9 mouse cellular contexts compared by ENCODE assay signal in the genomic region with DNA sequence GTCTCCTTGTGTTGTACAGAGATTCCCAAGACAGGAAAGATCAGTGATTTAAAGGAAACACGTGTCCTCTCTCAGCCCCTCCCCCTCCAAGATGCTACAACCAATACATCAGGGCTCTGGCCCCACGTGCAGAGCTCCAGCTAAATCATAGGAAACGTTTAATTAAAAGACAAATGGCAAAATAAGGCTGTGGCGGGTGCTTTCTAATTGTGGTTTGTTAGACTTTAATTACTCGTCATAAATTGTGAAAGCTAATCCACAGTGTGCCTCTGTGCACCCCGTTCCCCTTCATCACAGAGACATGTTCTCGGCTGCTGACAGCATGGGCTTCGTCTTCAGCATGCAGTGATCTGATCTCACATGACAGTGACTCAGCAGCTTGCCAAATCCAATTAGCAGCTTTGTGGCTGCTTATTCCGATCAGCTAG.
A peak's percentile ranks its signal among the peaks of the same experiment; 100 is the strongest.
DNase-seq lines count a peak whose midpoint lies in the region; ATAC-seq and TF ChIP-seq lines count a peak whose summit lies in the region.
"Had no signal": no experiment of that assay in that cellular context is flagged by ENCODE, and none has a peak within 500 bp of the region (broad histone marks: within the 10 kb centered on the region; RNA-seq: fewer than 3 reads in every experiment).

No protein-coding gene starts in this region.

- no peak overlapping the region for H3K4me2 ChIP-seq in hindbrain, embryonic 13.5 days
- H3K4me2 ChIP-seq in midbrain, embryonic 15.5 days, result peak overlapping the region; percentile 30

- H3K27ac ChIP-seq in hindbrain, embryonic 13.5 days, result peak overlapping the region; percentile 40
- peak overlapping the region; percentile 36 for H3K27ac ChIP-seq in midbrain, embryonic 15.5 days
- H3K27ac ChIP-seq: heart, adult 2 months had no signal

- ATAC-seq in hindbrain, embryonic 13.5 days (ENCODE audit: low FRiP score), result peak; percentile 83
- ATAC-seq in midbrain, embryonic 15.5 days (replicated peaks), result peak; percentile 89

- no peak overlapping the region for H3K4me3 ChIP-seq in hindbrain, embryonic 13.5 days
- no peak overlapping the region for H3K4me3 ChIP-seq in midbrain, embryonic 15.5 days
- H3K4me3 ChIP-seq: heart, adult 2 months had no signal

- WGBS in hindbrain, embryonic 13.5 days, result 38% methylated on average over 9 of the region's 9 CpGs
- WGBS in midbrain, embryonic 15.5 days, result 17% methylated on average over 9 of the region's 9 CpGs

- peak; percentile 26 for DNase-seq in kidney, postnatal 10 days
- DNase-seq in kidney, adult 9 months, result no peak
- peak; percentile 92 for DNase-seq in brain, embryonic 14.5 days (ENCODE audit: low read depth)
- no peak for DNase-seq in gastrocnemius, postnatal 36 days
- no peak for DNase-seq in heart, adult 11 months
- DNase-seq in heart, adult 9 months (ENCODE audit: low spot score in 2 of 2), result no peak
- DNase-seq: heart, adult 2 months had no signal

- no peak overlapping the region for H3K9ac ChIP-seq in hindbrain, embryonic 13.5 days
- no peak overlapping the region for H3K9ac ChIP-seq in midbrain, embryonic 15.5 days

- TF ChIP-seq POLR2A in brain, embryonic 14.5 days (IDR thresholded peaks at IDR 0.05; ENCODE audit: borderline replicate concordance, extremely low read depth, insufficient read depth, insufficient read length, poor library complexity, severe bottlenecking), result no peak

- no peak for TF ChIP-seq CTCF in brain, embryonic 14.5 days (IDR thresholded peaks at IDR 0.05; ENCODE audit: borderline replicate concordance, extremely low read depth, insufficient read depth, insufficient read length)

- H3K4me1 ChIP-seq in hindbrain, embryonic 13.5 days (replicated peaks), result peaks cover 14% of the 10 kb centered on the region
- H3K4me1 ChIP-seq in midbrain, embryonic 15.5 days, result peaks cover 14% of the 10 kb centered on the region

- no peaks in the 10 kb centered on the region for H3K27me3 ChIP-seq in hindbrain, embryonic 13.5 days
- no peaks in the 10 kb centered on the region for H3K27me3 ChIP-seq in midbrain, embryonic 15.5 days (replicated peaks)

- no peaks in the 10 kb centered on the region for H3K36me3 ChIP-seq in hindbrain, embryonic 13.5 days
- H3K36me3 ChIP-seq in midbrain, embryonic 15.5 days (replicated peaks), result no peaks in the 10 kb centered on the region

- intact Hi-C loops in gastrocnemius, postnatal 36 days (cut with DNase I), result no loop called here

- H3K9me3 ChIP-seq in hindbrain, embryonic 13.5 days, result no peaks in the 10 kb centered on the region
- no peaks in the 10 kb centered on the region for H3K9me3 ChIP-seq in midbrain, embryonic 15.5 days

Comparison
In these comparisons a context has a peak if more than half of its experiments do, and no peak if none do; other contexts are left out.
1. DNase-seq: peak in kidney, postnatal 10 days (single experiment) and brain, embryonic 14.5 days (single experiment); none in kidney, adult 9 months (single experiment), gastrocnemius, postnatal 36 days (0 of 2), heart, adult 11 months (single experiment) and heart, adult 9 months (0 of 2).